Mouse (Mus musculus) gastrocnemius, adult 2 months (tissue): ENCODE data around the gene Cerkl. TPM values are rescaled to one million over a fixed set of nuclear protein-coding genes. Genes with fewer than 3 reads are reported as not detected.
A peak's percentile ranks its signal among the peaks of the same experiment; 100 is the strongest.

Experiments
- DNase-seq: peaks from one replicate; pipeline ENCODE4 v3.0.0; 2022
- H3K27ac ChIP-seq: fragments of 200-600 bp; 2 replicates; pipeline ENCODE4 v1.8.1; 2022; ENCODE audit warnings: mild to moderate bottlenecking
- H3K4me3 ChIP-seq: fragments of 200-600 bp; 2 replicates; pipeline ENCODE4 v1.8.1; 2022; ENCODE audit warnings: mild to moderate bottlenecking, moderate library complexity
- CTCF ChIP-seq: fragments of 200-600 bp; IDR thresholded peaks from 2 replicates; pipeline ENCODE4 v1.8.1; 2022; ENCODE audit warnings: antibody characterized with exemption, mild to moderate bottlenecking, moderate library complexity
- intact Hi-C: fragments of 180-260 bp; cut with DNase I; formaldehyde crosslinking; loops from one replicate; pipeline ENCODE4 v1.15.1; 2025
- long read RNA-seq, 2 experiments: library from polyadenylated mRNA; stranded (forward); transcript quantifications; one replicate each; pipeline ENCODE4 v2.0.0; 2021
- total RNA-seq, 2 experiments: library from RNA; stranded (reverse); gene quantifications; 2 replicates each; pipeline ENCODE4 v1.2.3; 2021

Cerkl gene
- under 1 TPM; 0.23 to 0.36 TPM for total RNA-seq
- long read RNA-seq, experiment 1: 0 reads
- long read RNA-seq, experiment 2: 0 reads

DNA sequence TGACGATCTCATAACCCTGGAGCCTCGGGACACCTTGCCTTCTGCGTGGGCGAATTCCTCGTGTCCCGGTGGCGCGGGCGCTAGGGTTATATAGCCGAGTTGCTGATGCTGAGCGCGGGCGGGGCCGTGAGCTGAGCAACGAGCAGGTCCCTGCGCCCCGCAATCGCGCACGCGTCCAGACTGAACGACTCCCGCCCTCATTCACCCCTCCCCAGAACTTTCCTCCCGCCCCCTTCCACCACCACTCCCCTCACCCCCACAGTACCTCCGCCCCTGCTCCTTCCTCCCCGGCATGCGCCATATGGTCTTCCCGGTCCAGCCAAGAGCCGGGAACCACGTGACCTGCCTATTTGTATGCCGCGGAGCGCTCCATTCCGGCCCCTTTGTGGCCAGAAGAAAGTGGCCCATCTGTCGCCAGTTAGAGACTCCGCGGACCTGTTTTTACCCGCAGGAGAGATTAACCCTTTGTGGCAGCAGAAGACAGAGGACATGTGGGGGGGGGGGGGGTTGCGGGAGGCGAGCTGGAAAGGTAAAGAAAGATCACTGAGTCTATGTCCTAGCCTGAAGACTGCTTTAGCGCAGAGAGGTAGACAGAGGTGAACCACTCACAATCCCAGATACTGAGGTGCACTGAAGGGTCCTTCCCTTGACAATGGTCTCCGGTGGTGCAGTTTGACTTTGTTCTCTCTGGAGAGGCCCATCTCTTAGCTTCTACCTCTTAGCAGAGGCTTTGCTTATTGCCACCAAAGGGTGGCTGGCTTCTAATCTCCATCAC, at the start of gene Cerkl, which contains the start of gene Neurod1:
Cerkl (minus strand) TSS at position 211 of the 775 bp plus-strand sequence.
Neurod1 (minus strand) TSS at position 177 of the 775 bp plus-strand sequence.
- TF ChIP-seq CTCF: no peak
- intact Hi-C loops: no loop called here
- H3K27ac ChIP-seq: no peak within 1 kb of the TSS
- DNase-seq: no peak
- peak within 1 kb of the TSS; percentile 15; the same call in 1 of the 2 replicates for H3K4me3 ChIP-seq

DNA sequence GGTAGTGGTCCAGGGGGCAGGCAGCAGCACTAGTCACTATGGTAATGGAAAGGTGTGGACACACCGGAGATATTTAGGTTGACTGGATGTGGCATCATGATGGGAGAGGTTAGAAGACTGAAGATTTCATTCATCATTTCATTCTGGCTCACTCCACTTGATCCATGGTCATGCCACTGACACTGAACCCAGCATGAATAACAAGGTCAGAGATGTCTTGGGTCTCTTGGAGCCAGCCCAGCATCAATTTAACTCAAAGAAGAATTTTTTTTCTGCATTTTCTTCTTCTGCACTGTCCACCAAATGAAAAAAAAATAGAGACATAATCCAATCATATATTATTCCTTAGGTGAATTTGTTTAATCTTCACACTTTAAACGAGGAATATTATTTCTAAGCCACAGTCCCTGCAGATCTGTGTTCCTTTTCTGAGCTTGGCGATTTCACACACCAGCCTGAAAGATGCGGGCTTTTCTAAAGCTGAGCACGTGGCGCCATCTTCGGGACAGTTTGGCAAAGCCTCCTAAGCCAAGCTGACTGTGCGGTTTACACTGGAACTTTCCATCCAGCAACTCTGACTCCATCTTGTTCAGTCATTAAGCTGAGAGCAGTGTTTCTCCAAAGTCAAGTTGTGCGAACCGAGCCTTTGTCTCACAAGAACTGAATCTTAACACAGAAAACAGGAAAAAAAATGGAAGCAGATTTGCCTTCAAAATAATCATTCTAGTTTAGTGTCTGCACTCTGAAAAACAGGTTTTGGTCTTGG, 42.6 kb upstream of the Cerkl start:
- H3K27ac ChIP-seq: no peak overlapping the region
- no peak overlapping the region for H3K4me3 ChIP-seq
- intact Hi-C loops: loop anchor here (5.0 to 10.0 kb wide), 2 partner anchors 127 to 534 kb away; no protein-coding TSS in a partner anchor
- peak; percentile 55 for DNase-seq
- peak; percentile 65 for TF ChIP-seq CTCF

DNA sequence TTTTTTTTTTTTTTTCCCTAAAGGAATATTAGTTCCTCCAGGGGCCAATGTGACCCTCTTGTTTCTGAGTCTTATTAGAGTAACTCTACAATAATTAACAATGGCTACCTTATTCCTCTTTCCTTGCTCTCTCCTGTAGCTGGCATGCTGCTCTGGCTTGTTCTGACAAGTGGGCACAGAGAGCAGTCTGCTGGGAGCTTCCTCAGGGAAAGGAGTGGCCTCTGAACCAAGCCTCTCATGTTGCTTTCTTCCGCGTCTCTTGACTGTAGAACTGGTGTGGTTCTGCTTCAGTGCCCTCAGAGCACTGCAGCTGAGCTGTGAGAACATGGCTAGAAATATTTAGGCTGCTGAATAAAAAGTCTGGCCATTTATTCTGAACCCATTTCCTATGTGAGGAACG, 28.5 kb upstream of the Cerkl start:
- intact Hi-C loops: no loop called here
- TF ChIP-seq CTCF: no peak
- H3K4me3 ChIP-seq: no peak overlapping the region

DNA sequence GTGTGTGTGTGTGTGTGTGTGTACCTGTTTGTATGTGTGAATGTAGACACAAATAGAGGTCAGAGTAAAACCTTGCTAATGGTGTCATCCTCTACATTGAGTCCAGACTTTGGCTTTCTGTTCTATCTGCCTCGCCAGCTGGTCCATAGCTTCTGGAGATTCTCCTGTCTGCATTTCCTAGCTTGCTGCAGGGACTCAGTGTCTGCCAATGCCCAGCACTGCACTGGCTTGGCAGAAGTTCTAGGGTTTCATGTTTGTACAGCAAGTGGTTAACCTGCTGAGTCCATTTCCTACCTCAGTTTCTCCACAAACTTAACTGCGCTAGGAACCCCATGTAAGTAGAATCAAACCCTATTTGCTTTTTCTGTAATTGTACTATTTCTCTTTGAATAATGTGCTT, 25.9 kb upstream of the Cerkl start:
- intact Hi-C loops: no loop called here
- DNase-seq: no peak
- Histone ChIP-seq H3K27ac (no peak overlapping the region), H3K4me3 (no peak overlapping the region)
- TF ChIP-seq CTCF: no peak

More for the DNA sequence above, 28.5 kb upstream of the Cerkl start:
- no peak for DNase-seq
- H3K27ac ChIP-seq: no peak overlapping the region

DNA sequence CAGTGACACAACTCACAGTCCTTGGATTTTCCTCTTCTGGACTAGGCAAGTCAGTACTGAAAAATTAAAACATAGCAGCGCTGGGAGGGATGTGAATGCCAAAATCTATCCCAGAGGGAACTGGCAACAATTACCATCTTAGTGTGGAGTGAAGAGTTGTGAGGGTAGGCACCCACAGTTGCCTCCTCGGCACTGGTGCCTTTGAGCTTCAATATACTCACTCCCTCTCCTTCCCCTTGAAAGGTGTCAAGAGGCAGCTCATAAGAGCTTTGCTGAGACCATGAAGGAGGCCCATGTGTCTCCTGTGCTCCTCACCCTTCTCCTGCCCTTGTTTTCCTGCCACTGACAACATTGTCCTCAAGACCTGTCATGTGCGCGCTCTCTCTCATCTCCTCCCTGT, 5.8 kb upstream of the Cerkl start:
- no peak for TF ChIP-seq CTCF
- no peak overlapping the region for H3K27ac ChIP-seq
- no peak for DNase-seq
- intact Hi-C loops: no loop called here
- no peak overlapping the region for H3K4me3 ChIP-seq

DNA sequence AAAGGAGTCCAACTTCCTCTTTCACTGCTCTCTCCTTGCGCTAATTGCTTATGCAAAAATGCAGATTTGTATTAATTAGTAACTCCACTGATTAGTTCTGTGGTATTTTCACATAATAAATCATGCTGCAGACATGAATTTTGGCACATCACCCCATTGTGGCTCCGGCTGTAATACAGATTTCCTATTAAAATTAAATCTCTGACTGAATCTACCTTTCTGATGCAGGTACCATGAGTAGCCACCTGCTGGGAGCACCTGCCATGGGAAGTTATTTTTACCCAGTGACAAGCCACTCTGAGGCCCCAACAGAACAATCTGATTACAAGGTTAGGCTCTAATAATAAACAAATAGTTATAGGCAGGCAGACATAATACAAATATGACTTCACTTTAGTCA, 5.3 kb upstream of the Cerkl start:
- TF ChIP-seq CTCF: no peak
- intact Hi-C loops: no loop called here
- Histone ChIP-seq H3K4me3 (no peak overlapping the region), H3K27ac (no peak overlapping the region)
- DNase-seq: no peak

DNA sequence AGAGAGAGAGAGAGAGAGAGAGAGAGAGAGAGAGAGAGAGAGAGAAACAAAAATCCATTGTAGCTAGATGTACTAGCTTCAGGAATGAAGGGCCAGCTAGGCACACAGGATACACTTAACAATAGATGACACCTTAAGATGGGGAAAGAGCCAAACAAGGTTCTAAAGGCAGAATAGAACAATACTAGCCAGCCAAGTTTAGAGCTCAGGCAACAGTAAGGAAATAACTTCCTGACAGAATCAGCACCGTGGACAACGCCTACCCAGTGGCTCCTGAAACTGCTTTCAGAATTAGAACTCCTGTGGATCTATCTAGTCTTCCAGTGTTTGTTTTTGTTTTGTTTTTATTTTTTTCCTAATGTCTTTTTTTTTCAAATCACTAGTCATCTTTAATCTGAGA, 4.0 kb upstream of the Cerkl start:
- no peak for DNase-seq
- intact Hi-C loops: no loop called here
- Histone ChIP-seq H3K4me3 (no peak overlapping the region), H3K27ac (no peak overlapping the region)
- TF ChIP-seq CTCF: no peak

DNA sequence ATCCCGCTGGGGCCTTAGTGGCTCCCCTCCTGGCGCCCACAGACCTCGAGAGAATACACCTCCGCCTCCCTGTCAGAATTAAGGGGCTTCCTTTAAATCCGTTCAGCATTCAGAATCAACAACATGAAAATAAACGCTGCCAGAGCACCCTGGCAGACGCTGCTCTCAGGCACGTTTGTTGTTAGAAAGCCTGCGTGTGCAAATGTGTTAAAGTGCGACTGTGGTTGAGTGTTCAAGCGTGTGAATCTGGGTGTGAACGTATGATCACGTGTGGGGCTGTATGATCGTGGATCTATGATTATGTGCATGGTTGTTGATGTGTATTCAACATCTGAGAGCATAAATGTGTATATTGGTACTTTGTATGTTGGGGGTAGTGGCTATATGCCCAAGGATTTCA, 3.5 kb upstream of the Cerkl start:
- intact Hi-C loops: no loop called here
- DNase-seq: no peak
- H3K27ac ChIP-seq: no peak overlapping the region
- no peak overlapping the region for H3K4me3 ChIP-seq
- no peak for TF ChIP-seq CTCF

DNA sequence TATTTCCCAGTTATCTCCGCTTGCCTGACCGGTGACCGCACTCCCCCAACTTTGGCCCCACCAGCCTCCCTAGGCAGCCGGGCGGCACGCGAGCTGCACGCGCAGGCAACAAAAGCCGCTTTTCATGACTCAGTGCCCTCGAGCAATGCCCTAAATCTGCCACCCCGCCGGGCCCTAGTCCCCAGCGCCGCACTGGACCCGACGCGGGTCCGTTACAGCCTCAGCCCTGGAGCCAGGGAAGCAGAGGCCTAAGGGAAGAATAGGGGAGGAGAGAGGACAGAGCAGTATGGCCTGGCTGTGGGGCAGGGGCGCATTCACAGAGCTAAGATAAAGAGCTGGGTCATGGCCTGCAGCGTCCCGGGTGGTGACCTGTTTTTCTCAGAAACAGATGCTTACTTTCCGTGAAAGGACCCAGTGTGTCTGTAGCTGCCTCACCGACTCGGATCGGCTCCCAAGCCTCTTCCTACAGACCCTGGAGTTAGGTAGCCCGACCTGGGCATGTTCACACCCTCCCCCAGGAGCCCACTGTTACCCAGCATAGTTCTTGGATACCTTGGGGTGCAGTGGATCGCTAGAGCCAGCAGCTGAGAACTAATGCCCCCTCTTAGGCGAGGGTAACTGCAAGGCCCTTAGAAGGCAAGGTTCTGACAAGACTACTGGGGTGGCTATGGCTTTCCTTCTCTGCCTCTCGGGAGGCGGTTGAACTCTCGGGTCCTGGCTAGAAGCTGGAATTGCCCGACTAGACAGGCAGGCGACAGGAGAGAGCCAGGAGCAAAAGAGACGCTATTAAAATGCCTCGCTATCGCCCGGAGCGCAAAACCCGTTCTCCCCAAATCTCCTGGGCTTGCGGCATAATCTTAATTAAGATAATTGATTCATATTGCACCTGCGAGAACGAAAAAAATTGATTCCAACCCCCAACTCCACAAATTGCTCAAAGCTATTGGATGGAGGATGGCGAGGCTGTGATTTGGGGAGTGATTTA, 2.8 kb upstream of the Cerkl start:
- Histone ChIP-seq H3K27ac (no peak overlapping the region), H3K4me3 (no peak overlapping the region)
- intact Hi-C loops: no loop called here
- DNase-seq: no peak
- no peak for TF ChIP-seq CTCF

DNA sequence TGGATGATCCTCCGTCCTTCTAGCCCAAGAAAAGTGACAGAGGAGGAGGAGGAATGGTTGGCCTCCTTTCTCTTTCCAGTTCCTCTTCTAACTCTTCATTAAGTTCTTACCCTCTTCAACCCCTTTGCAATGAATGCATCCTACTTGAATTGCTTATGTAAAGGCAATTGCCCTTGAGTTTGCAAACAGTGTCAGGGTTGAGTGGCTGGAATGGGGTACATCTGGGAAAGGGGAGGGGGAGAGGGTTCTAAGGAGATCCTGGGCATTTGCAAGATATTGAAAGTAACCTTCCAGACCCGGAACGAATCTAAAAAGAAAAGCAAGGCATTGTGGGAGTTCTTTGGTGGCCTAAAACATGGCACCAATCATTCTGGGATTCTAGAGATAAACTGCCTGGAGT, 1.3 kb upstream of the Cerkl start:
- H3K27ac ChIP-seq: no peak overlapping the region
- intact Hi-C loops: no loop called here
- no peak for TF ChIP-seq CTCF
- DNase-seq: no peak
- no peak overlapping the region for H3K4me3 ChIP-seq

DNA sequence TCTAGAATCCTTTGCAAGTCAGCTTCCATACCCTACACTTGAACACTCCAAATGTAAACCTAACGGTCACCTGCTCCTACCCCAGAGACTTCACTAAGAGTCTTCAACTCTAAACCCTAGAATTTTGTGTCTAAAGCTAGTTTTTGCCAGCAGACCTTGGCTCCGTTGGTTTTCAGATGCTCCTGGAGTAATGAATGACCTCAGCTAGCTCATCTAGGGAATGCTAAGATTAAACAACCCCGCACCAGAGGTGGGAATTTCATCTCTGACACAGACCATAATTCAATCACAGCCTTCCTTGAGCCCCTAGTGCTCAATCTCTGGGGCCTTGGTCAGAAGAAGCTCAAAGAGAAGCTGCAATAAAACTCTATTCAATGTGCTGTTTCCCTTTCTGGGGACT, 849 bp upstream of the Cerkl start:
- intact Hi-C loops: no loop called here
- TF ChIP-seq CTCF: no peak
- Histone ChIP-seq H3K4me3 (no peak overlapping the region), H3K27ac (no peak overlapping the region)
- no peak for DNase-seq

DNA sequence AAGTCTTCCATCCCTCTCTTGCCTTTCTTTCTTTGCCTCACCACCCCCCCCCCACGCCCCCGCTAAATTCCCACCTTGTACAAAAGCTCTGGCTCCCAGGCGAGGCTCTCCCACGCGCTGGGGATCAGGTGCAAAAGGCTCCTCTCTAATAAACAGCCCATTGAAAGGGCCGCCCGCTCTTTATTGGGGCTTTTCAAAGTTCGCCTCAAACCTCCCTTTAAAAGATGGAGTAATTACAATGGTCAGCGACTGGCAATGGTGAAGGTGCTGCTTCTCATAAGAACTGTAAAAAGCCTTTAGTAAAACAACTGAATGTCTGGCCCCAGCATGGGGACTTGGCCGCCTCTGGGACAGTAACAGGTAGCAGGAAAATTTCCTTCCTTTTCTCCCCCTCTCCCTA, 939 bp downstream of the Cerkl start:
- intact Hi-C loops: no loop called here
- no peak for TF ChIP-seq CTCF
- no peak for DNase-seq

More for the DNA sequence above, 939 bp downstream of the Cerkl start:
- H3K4me3 ChIP-seq: no peak overlapping the region
- H3K27ac ChIP-seq: no peak overlapping the region
